Mouse (Mus musculus) limb, embryonic 12.5 days (tissue): ENCODE measurements around the gene Efna1. TPM values are rescaled to one million over a fixed set of nuclear protein-coding genes. Genes with fewer than 3 reads are reported as not detected.

Experiments
- ATAC-seq: fragments of 200-750 bp; cut with Nextera tagmentation; 2 replicates; pipeline ENCODE4 v1.8.0; 2017; ENCODE audit warnings: low read depth, moderate TSS enrichment; ENCODE audit not compliant: insufficient number of reproducible peaks, insufficient read depth, low FRiP score, low TSS enrichment
- H3K27ac ChIP-seq: fragments of 300-500 bp; sonication (generic); 2 replicates; pipeline ENCODE4 v1.5.1; 2016; ENCODE audit warnings: mild to moderate bottlenecking, moderate library complexity
- H3K27me3 ChIP-seq: fragments of 300-500 bp; sonication (generic); 2 replicates; pipeline ENCODE4 v1.6.1; 2016; ENCODE audit warnings: mild to moderate bottlenecking, moderate library complexity
- H3K36me3 ChIP-seq: fragments of 300-500 bp; sonication (generic); 2 replicates; pipeline ENCODE4 v1.6.1; 2016; ENCODE audit warnings: mild to moderate bottlenecking, moderate library complexity
- H3K4me1 ChIP-seq: fragments of 300-500 bp; sonication (generic); replicated peaks from 2 replicates; pipeline ENCODE4 v1.6.1; 2016
- H3K4me2 ChIP-seq: fragments of 300-500 bp; sonication (generic); 2 replicates; pipeline ENCODE4 v1.6.1; 2016; ENCODE audit warnings: mild to moderate bottlenecking, moderate library complexity
- H3K4me3 ChIP-seq: fragments of 300-500 bp; sonication (generic); replicated peaks from 2 replicates; pipeline ENCODE4 v1.5.1; 2016; ENCODE audit warnings: mild to moderate bottlenecking
- H3K9ac ChIP-seq: fragments of 300-500 bp; sonication (generic); replicated peaks from 2 replicates; pipeline ENCODE4 v1.6.1; 2016; ENCODE audit warnings: mild to moderate bottlenecking, moderate library complexity
- H3K9me3 ChIP-seq: fragments of 300-500 bp; sonication (generic); 2 replicates; pipeline ENCODE4 v1.6.1; 2016; ENCODE audit warnings: mild to moderate bottlenecking, moderate library complexity
- WGBS: fragments of 180-500 bp; shearing (Covaris S2); methylation state at CpG from one replicate; pipeline ENCODE4 v1.1.7; 2016; 5-methylcytosine and 5-hydroxymethylcytosine counted together
- polyA plus RNA-seq: library from polyadenylated mRNA; unstranded; fragments of >200 nt; fragmentation: Nextera tagmentation; extraction: Ambion mirVana; gene quantifications from 2 replicates; pipeline ENCODE4 v1.2.1, GENCODE M21; 2016

Gene Efna1
- polyA plus RNA-seq, 1 experiment from 2014 or later: 36.9 TPM

- no peak overlapping the region for H3K4me3 ChIP-seq
- H3K36me3 ChIP-seq: peaks cover 33% of the 10 kb centered on the region
- H3K27me3 ChIP-seq: no peaks in the 10 kb centered on the region
- peaks cover 36% of the 10 kb centered on the region for H3K4me1 ChIP-seq
- H3K27ac ChIP-seq: no peak overlapping the region
- WGBS: 76% methylated on average over 9 of the region's 9 CpGs
- ATAC-seq: no peak
- no peak overlapping the region for H3K9ac ChIP-seq
- H3K9me3 ChIP-seq: no peaks in the 10 kb centered on the region
- no peak overlapping the region for H3K4me2 ChIP-seq
Observed at GRCm38 (mm10) chr3:89242331-89242895, 38.5 kb downstream of the Efna1 start.

- H3K4me1 ChIP-seq: peaks cover 4% of the 10 kb centered on the region
- no peaks in the 10 kb centered on the region; the same call in 1 of the 2 replicates for H3K27me3 ChIP-seq
- no peak for ATAC-seq
- H3K36me3 ChIP-seq: peaks cover 64% of the 10 kb centered on the region
- H3K27ac ChIP-seq: no peak overlapping the region
- H3K4me3 ChIP-seq: no peak overlapping the region
- H3K4me2 ChIP-seq: no peak overlapping the region
- H3K9ac ChIP-seq: no peak overlapping the region
- WGBS: 65% methylated on average over 11 of the region's 12 CpGs
- no peaks in the 10 kb centered on the region for H3K9me3 ChIP-seq
Observed at GRCm38 (mm10) chr3:89238494-89238893, 42.4 kb downstream of the Efna1 start.

- no peak overlapping the region for H3K9ac ChIP-seq
- no peak overlapping the region for H3K27ac ChIP-seq
- peaks cover 5% of the 10 kb centered on the region for H3K4me1 ChIP-seq
- no peaks in the 10 kb centered on the region; the same call in 1 of the 2 replicates for H3K27me3 ChIP-seq
- H3K36me3 ChIP-seq: peaks cover 66% of the 10 kb centered on the region
- WGBS: 94% methylated on average over 21 of the region's 21 CpGs
- ATAC-seq: no peak
- no peaks in the 10 kb centered on the region for H3K9me3 ChIP-seq
- no peak overlapping the region for H3K4me2 ChIP-seq
- no peak overlapping the region for H3K4me3 ChIP-seq
Observed at GRCm38 (mm10) chr3:89237682-89238081, 43.3 kb downstream of the Efna1 start.

GRCm38 (mm10) chr3:89236516-89236915 is 44.4 kb downstream of the Efna1 start:
- peaks cover 58% of the 10 kb centered on the region for H3K36me3 ChIP-seq

GRCm38 (mm10) chr3:89233562-89234110 is 47.3 kb downstream of the Efna1 start:
- WGBS: 81% methylated on average over 14 of the region's 14 CpGs
- no peak overlapping the region for H3K4me2 ChIP-seq
- no peaks in the 10 kb centered on the region for H3K9me3 ChIP-seq
- peaks cover 22% of the 10 kb centered on the region for H3K27me3 ChIP-seq
- H3K36me3 ChIP-seq: peaks cover 47% of the 10 kb centered on the region
- ATAC-seq: no peak
- H3K9ac ChIP-seq: no peak overlapping the region
- no peak overlapping the region for H3K4me3 ChIP-seq
- H3K27ac ChIP-seq: no peak overlapping the region
- peaks cover 15% of the 10 kb centered on the region for H3K4me1 ChIP-seq

More at GRCm38 (mm10) chr3:89236516-89236915, 44.4 kb downstream of the Efna1 start:
- peaks cover 10% of the 10 kb centered on the region for H3K4me1 ChIP-seq
- no peak overlapping the region for H3K4me3 ChIP-seq
- H3K9ac ChIP-seq: no peak overlapping the region
- H3K4me2 ChIP-seq: no peak overlapping the region
- H3K27me3 ChIP-seq: no peaks in the 10 kb centered on the region; the same call in none of the 2 replicates
- H3K9me3 ChIP-seq: no peaks in the 10 kb centered on the region
- H3K27ac ChIP-seq: no peak overlapping the region
- no peak for ATAC-seq
- WGBS: 90% methylated on average over 10 of the region's 10 CpGs

- Histone ChIP-seq H3K9ac (no peak overlapping the region), H3K4me1 (peaks cover 22% of the 10 kb centered on the region), H3K36me3 (peaks cover 37% of the 10 kb centered on the region), H3K4me3 (no peak overlapping the region), H3K27me3 (peaks cover 24% of the 10 kb centered on the region), H3K4me2 (no peak overlapping the region), H3K9me3 (no peaks in the 10 kb centered on the region), H3K27ac (no peak overlapping the region)
- WGBS: 65% methylated on average over 4 of the region's 6 CpGs
- ATAC-seq: no peak
Observed at GRCm38 (mm10) chr3:89232614-89233013, 48.3 kb downstream of the Efna1 start.

GRCm38 (mm10) chr3:89231772-89232275 is 49.1 kb downstream of the Efna1 start:
- no peaks in the 10 kb centered on the region for H3K9me3 ChIP-seq
- H3K27me3 ChIP-seq: peaks cover 24% of the 10 kb centered on the region
- no peak for ATAC-seq
- H3K4me3 ChIP-seq: no peak overlapping the region
- no peak overlapping the region for H3K27ac ChIP-seq
- peaks cover 30% of the 10 kb centered on the region for H3K36me3 ChIP-seq
- H3K4me2 ChIP-seq: no peak overlapping the region
- peaks cover 27% of the 10 kb centered on the region for H3K4me1 ChIP-seq
- no peak overlapping the region for H3K9ac ChIP-seq
- WGBS: 67% methylated on average over 16 of the region's 16 CpGs

GRCm38 (mm10) chr3:89231345-89231744 is 49.6 kb downstream of the Efna1 start:
- Histone ChIP-seq H3K4me1 (peaks cover 32% of the 10 kb centered on the region), H3K9ac (no peak overlapping the region), H3K4me3 (no peak overlapping the region), H3K9me3 (no peaks in the 10 kb centered on the region), H3K27me3 (peaks cover 24% of the 10 kb centered on the region), H3K36me3 (peaks cover 26% of the 10 kb centered on the region), H3K27ac (no peak overlapping the region), H3K4me2 (no peak overlapping the region)
- no peak for ATAC-seq
- 62% methylated on average over 7 of the region's 7 CpGs for WGBS

- no peak overlapping the region for H3K9ac ChIP-seq
- H3K9me3 ChIP-seq: no peaks in the 10 kb centered on the region
- 87% methylated on average over 2 of the region's 2 CpGs for WGBS
- no peak overlapping the region for H3K4me3 ChIP-seq
- H3K27ac ChIP-seq: no peak overlapping the region
- peaks cover 21% of the 10 kb centered on the region for H3K36me3 ChIP-seq
- peaks cover 26% of the 10 kb centered on the region for H3K27me3 ChIP-seq
- no peak for ATAC-seq
- H3K4me2 ChIP-seq: no peak overlapping the region
- peaks cover 40% of the 10 kb centered on the region for H3K4me1 ChIP-seq
Observed at GRCm38 (mm10) chr3:89230561-89230960, 50.4 kb downstream of the Efna1 start.

GRCm38 (mm10) chr3:89229276-89229675 is 51.7 kb downstream of the Efna1 start:
- H3K4me3 ChIP-seq: no peak overlapping the region
- H3K4me1 ChIP-seq: peaks cover 45% of the 10 kb centered on the region
- H3K27me3 ChIP-seq: peaks cover 26% of the 10 kb centered on the region
- WGBS: 68% methylated on average over 4 of the region's 4 CpGs
- H3K27ac ChIP-seq: no peak overlapping the region
- H3K36me3 ChIP-seq: peaks cover 19% of the 10 kb centered on the region
- H3K9me3 ChIP-seq: no peaks in the 10 kb centered on the region
- H3K9ac ChIP-seq: no peak overlapping the region
- ATAC-seq: no peak
- H3K4me2 ChIP-seq: no peak overlapping the region

- WGBS: 23% methylated on average over 10 of the region's 10 CpGs
- peak within 1 kb of the TSS; percentile 86 for H3K27ac ChIP-seq
- peaks cover 45% of the 10 kb centered on the region for H3K4me1 ChIP-seq
- H3K4me2 ChIP-seq: peak within 1 kb of the TSS; percentile 96
- peaks cover 19% of the 10 kb centered on the region for H3K36me3 ChIP-seq
- peak within 1 kb of the TSS; percentile 67; the same call in 1 of the 2 replicates for H3K9ac ChIP-seq
- no peak for ATAC-seq
- no peaks in the 10 kb centered on the region for H3K9me3 ChIP-seq
- H3K27me3 ChIP-seq: peaks cover 26% of the 10 kb centered on the region
- H3K4me3 ChIP-seq: peak within 1 kb of the TSS; percentile 51
Observed at GRCm38 (mm10) chr3:89228836-89229235, 52.1 kb downstream of the Efna1 start, which contains the start of gene Muc1. Gene Muc1, plus strand, starts transcription at chr3:89229057.
